Mouse (Mus musculus) heart, embryonic 10.5 days (tissue): ENCODE measurements at regions not wholly inside any gene's neighbourhood (a gene's known extent, or its start where the extent isn't known, plus 50 kb on each side); places are given as distances from the start of the nearest gene placed in this dataset.
A peak's percentile ranks its signal among the peaks of the same experiment; 100 is the strongest.

Experiments
- DNase-seq: peaks from one replicate; pipeline ENCODE4 v3.0.0-alpha.2; 2017; ENCODE audit warnings: low spot score
- H3K27ac ChIP-seq: fragments of 300-500 bp; sonication (generic); 2 replicates; pipeline ENCODE4 v1.5.1; 2016; ENCODE audit warnings: mild to moderate bottlenecking
- H3K27me3 ChIP-seq: fragments of 300-500 bp; sonication (generic); 2 replicates; pipeline ENCODE4 v1.6.1; 2016; ENCODE audit warnings: mild to moderate bottlenecking; ENCODE audit not compliant: poor library complexity, insufficient read depth, severe bottlenecking
- H3K36me3 ChIP-seq: fragments of 300-500 bp; sonication (generic); 2 replicates; pipeline ENCODE4 v1.6.1; 2016; ENCODE audit warnings: mild to moderate bottlenecking, moderate library complexity
- H3K4me1 ChIP-seq: fragments of 300-500 bp; sonication (generic); 2 replicates; pipeline ENCODE4 v1.6.1; 2016; ENCODE audit warnings: mild to moderate bottlenecking
- H3K4me3 ChIP-seq: fragments of 300-500 bp; sonication (generic); 2 replicates; pipeline ENCODE4 v1.5.1; 2016; ENCODE audit warnings: mild to moderate bottlenecking, moderate library complexity
- H3K9me3 ChIP-seq: fragments of 300-500 bp; sonication (generic); 2 replicates; pipeline ENCODE4 v1.6.1; 2016; ENCODE audit warnings: mild to moderate bottlenecking, moderate library complexity
- WGBS: fragments of 180-500 bp; shearing (Covaris S2); methylation state at CpG from one replicate; pipeline ENCODE4 v1.1.7; 2016; 5-methylcytosine and 5-hydroxymethylcytosine counted together

- Histone ChIP-seq H3K36me3 (no peaks in the 10 kb centered on the region), H3K4me3 (no peak overlapping the region), H3K27ac (no peak overlapping the region), H3K4me1 (peaks cover 11% of the 10 kb centered on the region; the same call in 1 of the 2 replicates), H3K27me3 (no peaks in the 10 kb centered on the region), H3K9me3 (no peaks in the 10 kb centered on the region)
- DNase-seq: no peak
- 84% methylated on average over 4 of the region's 4 CpGs for WGBS
Observed at GRCm38 (mm10) chr17:10098199-10098598, 221.5 kb downstream of the Qk start.

DNA sequence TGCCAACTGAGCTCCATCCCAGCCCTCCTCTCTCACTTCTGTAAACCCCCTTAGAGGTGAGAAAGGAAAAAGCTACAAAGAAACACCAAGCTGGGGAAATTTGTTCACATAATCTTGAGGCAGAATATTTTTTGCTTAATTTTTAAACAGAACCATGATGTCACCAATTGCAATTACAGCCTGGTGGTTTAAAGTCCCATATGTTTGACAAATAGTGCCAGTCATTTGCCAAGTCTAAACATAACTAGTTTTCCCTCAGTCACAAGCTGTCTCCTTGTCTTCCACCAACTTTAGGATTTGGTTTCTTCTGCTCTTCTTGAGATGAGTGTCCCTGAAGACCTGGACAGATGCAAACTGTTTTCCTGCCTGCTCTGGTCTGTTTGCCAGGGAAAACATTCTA, 222.0 kb downstream of the Qk start:
- Histone ChIP-seq H3K36me3 (no peaks in the 10 kb centered on the region), H3K4me1 (peaks cover 11% of the 10 kb centered on the region; the same call in 1 of the 2 replicates)
- no peak for DNase-seq

GRCm38 (mm10) chr17:10095841-10096301, 223.8 kb downstream of the Qk start:
- Histone ChIP-seq H3K36me3 (no peaks in the 10 kb centered on the region), H3K4me1 (peaks cover 11% of the 10 kb centered on the region; the same call in 1 of the 2 replicates), H3K27me3 (no peaks in the 10 kb centered on the region), H3K9me3 (0 out of 2 replicates have a peak, but pooled peaks cover 3% of the 10 kb centered on the region), H3K4me3 (no peak overlapping the region), H3K27ac (peak overlapping the region; percentile 10; the same call in 1 of the 2 replicates)
- 76% methylated on average over 3 of the region's 3 CpGs for WGBS
- no peak for DNase-seq

More for the DNA sequence above, 222.0 kb downstream of the Qk start:
- Histone ChIP-seq H3K27ac (no peak overlapping the region), H3K9me3 (no peaks in the 10 kb centered on the region), H3K4me3 (no peak overlapping the region), H3K27me3 (no peaks in the 10 kb centered on the region)

- WGBS: 75% methylated on average over 3 of the region's 3 CpGs
- H3K27me3 ChIP-seq: no peaks in the 10 kb centered on the region
- H3K4me1 ChIP-seq: peaks cover 11% of the 10 kb centered on the region; the same call in 1 of the 2 replicates
- H3K4me3 ChIP-seq: no peak overlapping the region
- DNase-seq: no peak
- no peaks in the 10 kb centered on the region for H3K36me3 ChIP-seq
- no peak overlapping the region for H3K27ac ChIP-seq
- 0 out of 2 replicates have a peak, but pooled peaks cover 3% of the 10 kb centered on the region for H3K9me3 ChIP-seq
Observed at GRCm38 (mm10) chr17:10094108-10094521, 225.5 kb downstream of the Qk start.

- Histone ChIP-seq H3K9me3 (0 out of 2 replicates have a peak, but pooled peaks cover 3% of the 10 kb centered on the region), H3K36me3 (no peaks in the 10 kb centered on the region), H3K4me1 (peaks cover 11% of the 10 kb centered on the region; the same call in 1 of the 2 replicates), H3K27me3 (no peaks in the 10 kb centered on the region), H3K27ac (no peak overlapping the region), H3K4me3 (no peak overlapping the region)
- WGBS: 61% methylated on average over 8 of the region's 8 CpGs
- no peak for DNase-seq
Observed at GRCm38 (mm10) chr17:10093437-10094107, 226.1 kb downstream of the Qk start.

DNA sequence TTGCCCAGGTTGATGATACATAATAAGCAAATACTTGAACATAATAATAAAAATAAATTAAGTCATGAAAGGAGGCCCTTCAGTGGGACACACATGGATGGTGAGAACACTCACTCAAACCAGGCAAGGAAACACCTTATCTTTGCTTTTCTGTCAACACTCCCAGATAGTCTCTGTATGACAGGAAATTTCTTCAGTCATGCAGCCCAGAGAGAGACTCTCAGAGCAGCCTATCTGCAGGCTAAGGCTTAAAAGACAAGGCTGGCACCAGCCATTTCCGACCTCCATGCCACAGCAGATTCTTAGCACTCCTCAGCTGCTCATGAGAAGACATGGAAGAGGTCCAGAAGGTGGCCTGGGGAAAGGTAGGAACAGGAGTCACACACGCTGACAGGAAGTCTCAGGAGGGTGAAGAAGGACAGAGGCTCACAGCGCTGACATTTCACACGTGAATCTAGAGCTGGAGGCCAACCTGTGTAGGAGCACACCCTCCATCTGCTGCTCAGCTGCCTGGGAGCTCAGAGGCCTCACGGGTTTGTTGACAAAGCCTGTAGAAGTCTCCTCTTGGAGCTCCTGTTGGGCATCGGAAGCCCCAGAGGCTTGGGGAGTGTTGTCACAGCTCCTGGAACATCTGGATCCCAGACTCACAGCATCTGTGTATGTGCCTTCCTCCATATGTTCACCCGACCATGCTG, 232.3 kb downstream of the Qk start:
- 0 out of 2 replicates have a peak, but pooled peaks cover 2% of the 10 kb centered on the region for H3K9me3 ChIP-seq
- peak; percentile 80 for DNase-seq
- peak overlapping the region; percentile 31; the same call in 1 of the 2 replicates for H3K27ac ChIP-seq
- peak overlapping the region; percentile 12; the same call in 1 of the 2 replicates for H3K4me3 ChIP-seq
- H3K27me3 ChIP-seq: no peaks in the 10 kb centered on the region
- H3K4me1 ChIP-seq: peaks cover 13% of the 10 kb centered on the region
- 36% methylated on average over 7 of the region's 7 CpGs for WGBS
- no peaks in the 10 kb centered on the region for H3K36me3 ChIP-seq

DNA sequence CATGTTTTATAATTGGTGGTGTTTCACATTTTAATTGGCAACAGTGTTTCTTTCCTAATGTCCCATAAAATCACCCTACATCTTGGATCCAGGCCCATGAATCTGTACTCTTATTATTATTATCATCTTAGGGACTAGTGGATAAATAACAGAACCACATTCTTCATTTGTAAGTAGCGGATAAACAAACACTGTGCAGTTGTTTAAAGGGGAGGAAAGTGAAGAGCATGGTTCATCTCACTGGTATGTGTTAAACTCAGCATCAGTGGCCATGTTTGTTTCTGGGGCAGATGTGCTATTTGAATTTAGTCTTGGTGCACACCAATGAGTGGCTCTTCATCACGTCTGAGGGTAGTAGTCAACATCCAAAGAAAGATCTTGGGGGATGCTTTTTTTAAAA, 233.1 kb downstream of the Qk start:
- DNase-seq: no peak
- Histone ChIP-seq H3K4me1 (peaks cover 13% of the 10 kb centered on the region), H3K36me3 (no peaks in the 10 kb centered on the region), H3K27me3 (no peaks in the 10 kb centered on the region), H3K27ac (no peak overlapping the region), H3K9me3 (no peaks in the 10 kb centered on the region), H3K4me3 (no peak overlapping the region)
- 80% methylated on average over 2 of the region's 2 CpGs for WGBS

- no peak for DNase-seq
Observed at GRCm38 (mm10) chr17:10086132-10086531, 233.5 kb downstream of the Qk start.

GRCm38 (mm10) chr17:10081721-10082120, 237.9 kb downstream of the Qk start:
- no peak for DNase-seq
- 82% methylated on average over 10 of the region's 10 CpGs for WGBS
- no peak overlapping the region for H3K27ac ChIP-seq
- no peaks in the 10 kb centered on the region for H3K9me3 ChIP-seq
- peaks cover 22% of the 10 kb centered on the region for H3K4me1 ChIP-seq
- no peak overlapping the region for H3K4me3 ChIP-seq
- no peaks in the 10 kb centered on the region for H3K27me3 ChIP-seq
- no peaks in the 10 kb centered on the region for H3K36me3 ChIP-seq

More at GRCm38 (mm10) chr17:10086132-10086531, 233.5 kb downstream of the Qk start:
- H3K27me3 ChIP-seq: no peaks in the 10 kb centered on the region
- H3K36me3 ChIP-seq: no peaks in the 10 kb centered on the region
- no peaks in the 10 kb centered on the region for H3K9me3 ChIP-seq
- H3K4me3 ChIP-seq: no peak overlapping the region
- WGBS: 49% methylated on average over 2 of the region's 2 CpGs
- H3K4me1 ChIP-seq: peaks cover 13% of the 10 kb centered on the region
- H3K27ac ChIP-seq: no peak overlapping the region

DNA sequence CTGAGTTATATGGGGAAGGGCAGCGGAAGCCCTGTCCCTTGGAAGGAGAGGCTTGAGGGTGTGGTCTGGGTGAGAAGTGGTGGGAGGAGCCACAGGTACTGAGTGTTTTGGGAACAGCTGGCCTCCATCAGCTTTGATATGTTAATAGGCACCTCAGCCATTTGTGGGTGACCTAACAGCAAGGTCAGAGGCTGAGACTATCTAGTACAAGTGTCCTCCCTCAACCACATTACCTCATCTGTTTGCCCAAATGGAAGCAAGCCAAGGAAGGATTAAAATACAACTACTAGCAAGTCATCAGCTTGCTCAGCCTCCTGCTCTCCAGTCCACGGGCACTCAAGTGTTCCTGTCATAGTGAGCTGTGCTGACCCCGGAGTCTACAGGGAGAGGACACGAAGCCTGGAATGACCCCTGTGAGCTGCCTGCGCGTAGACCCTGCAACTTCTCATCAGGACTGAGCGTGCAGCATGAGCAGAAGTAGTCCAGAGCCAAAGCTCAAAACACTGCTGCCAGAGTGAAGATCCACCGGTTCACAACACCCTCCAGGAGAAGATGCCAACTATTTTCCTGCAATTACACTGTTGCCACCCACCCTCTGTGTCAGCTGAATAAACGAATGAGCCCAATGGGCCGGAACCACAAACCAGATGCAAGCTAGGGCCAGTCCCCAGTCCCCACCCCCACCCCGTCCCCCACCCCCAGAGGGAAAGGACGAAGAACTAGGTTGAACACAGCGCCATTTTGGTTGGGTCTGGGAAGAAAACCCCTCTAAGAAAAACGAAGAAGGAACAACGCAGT, 239.6 kb downstream of the Qk start:
- no peak for DNase-seq
- H3K4me1 ChIP-seq: peaks cover 19% of the 10 kb centered on the region
- H3K27ac ChIP-seq: no peak overlapping the region
- no peaks in the 10 kb centered on the region for H3K36me3 ChIP-seq
- H3K9me3 ChIP-seq: no peaks in the 10 kb centered on the region
- 71% methylated on average over 15 of the region's 15 CpGs for WGBS
- H3K27me3 ChIP-seq: no peaks in the 10 kb centered on the region
- no peak overlapping the region for H3K4me3 ChIP-seq

- Histone ChIP-seq H3K36me3 (no peaks in the 10 kb centered on the region), H3K4me1 (peaks cover 19% of the 10 kb centered on the region), H3K27me3 (no peaks in the 10 kb centered on the region), H3K27ac (no peak overlapping the region), H3K4me3 (no peak overlapping the region), H3K9me3 (no peaks in the 10 kb centered on the region)
- 43% methylated on average over 7 of the region's 7 CpGs for WGBS
- DNase-seq: no peak
Observed at GRCm38 (mm10) chr17:10078536-10079319, 240.9 kb downstream of the Qk start.

- no peaks in the 10 kb centered on the region for H3K9me3 ChIP-seq
- H3K27ac ChIP-seq: no peak overlapping the region
- no peaks in the 10 kb centered on the region for H3K4me1 ChIP-seq
- DNase-seq: no peak
- H3K27me3 ChIP-seq: no peaks in the 10 kb centered on the region
- H3K4me3 ChIP-seq: no peak overlapping the region
- no peaks in the 10 kb centered on the region for H3K36me3 ChIP-seq
Observed at GRCm38 (mm10) chr17:10073301-10073700, 246.4 kb downstream of the Qk start.
